Mouse (Mus musculus): ENCODE results near the gene Gm44790.

GRCm38 (mm10) chr6:86479816-86480188, 53.3 kb downstream of the Gm44790 start:
- TF ChIP-seq CTCF (conservative IDR thresholded peaks at IDR 0.05; ENCODE audit: low read length) (no peak), NANOG (IDR thresholded peaks at IDR 0.05; ENCODE audit: borderline replicate concordance, low read length) (no peak)

All from E14TG2a.4 (cell line).